Mouse (Mus musculus): Measurements from ENCODE around the gene Gtf2f2.
"Not testable (repeated sequence)": the region's sequence is repeated elsewhere in the genome, so short reads cannot be mapped to it uniquely, and the experiment has no call there.

Gene Gtf2f2

DNA sequence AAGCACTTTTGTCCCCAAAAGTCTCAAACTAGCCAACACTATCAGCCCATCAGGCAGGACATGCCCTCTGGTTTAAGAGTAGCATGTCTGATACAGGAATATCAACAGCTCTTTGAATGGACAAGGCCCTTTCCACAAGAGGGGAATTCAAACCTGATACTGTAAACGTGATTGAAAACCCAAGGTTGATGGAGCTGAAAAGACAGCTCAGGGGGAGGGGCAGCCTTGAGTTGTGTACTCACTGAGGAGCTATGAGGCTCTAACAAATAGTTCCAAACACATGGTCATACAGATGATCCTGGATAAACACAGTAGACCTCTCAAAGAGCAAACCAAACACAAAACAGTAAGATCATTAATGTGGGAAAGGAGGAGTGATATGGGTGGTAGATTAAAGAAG is 12.6 kb downstream of the Gtf2f2 start:
- no peak for DNase-seq (ENCODE audit: low read depth in 1 of 2, low spot score in 2 of 2)

DNA sequence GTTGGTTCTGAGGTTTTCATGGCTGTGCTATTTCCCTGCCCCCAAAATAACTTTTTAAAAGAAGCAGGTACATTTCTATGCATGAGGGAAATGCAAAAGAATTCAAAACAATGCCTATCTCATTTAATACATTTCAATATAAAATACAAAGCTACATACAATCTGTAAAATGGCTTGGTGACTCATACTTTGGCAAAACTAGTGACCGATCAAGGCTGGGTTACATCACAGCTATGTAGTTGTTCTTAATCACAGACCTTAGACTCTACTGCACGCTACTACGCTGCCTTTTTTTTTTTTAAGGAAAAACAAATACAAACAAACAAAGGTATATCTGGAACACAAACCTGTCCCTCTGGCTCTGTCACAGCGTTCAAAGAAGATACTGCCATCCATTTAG is 18.3 kb downstream of the Gtf2f2 start:
- DNase-seq (ENCODE audit: low read depth in 1 of 2, low spot score in 2 of 2) = no peak

DNA sequence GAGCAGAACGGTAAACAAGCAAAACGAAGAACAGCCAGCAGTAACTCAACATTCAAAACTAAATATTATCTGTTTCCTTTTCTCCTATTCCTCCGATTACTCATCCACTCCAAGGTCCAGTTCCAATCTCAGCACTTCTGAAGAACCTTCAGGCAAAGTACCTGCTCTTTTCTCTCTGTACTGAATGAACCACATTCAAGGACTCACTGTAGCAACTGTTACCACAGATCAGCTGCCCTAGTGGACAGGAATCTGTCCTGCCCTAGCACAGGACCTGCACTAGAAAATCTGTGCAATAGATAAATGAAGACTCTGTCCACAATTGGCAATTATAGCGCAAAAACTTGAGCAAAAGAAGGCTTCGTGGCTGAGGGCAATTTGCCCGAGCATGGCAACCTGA is 19.7 kb downstream of the Gtf2f2 start:
- no peak for DNase-seq (ENCODE audit: low read depth in 1 of 2, low spot score in 2 of 2)

DNA sequence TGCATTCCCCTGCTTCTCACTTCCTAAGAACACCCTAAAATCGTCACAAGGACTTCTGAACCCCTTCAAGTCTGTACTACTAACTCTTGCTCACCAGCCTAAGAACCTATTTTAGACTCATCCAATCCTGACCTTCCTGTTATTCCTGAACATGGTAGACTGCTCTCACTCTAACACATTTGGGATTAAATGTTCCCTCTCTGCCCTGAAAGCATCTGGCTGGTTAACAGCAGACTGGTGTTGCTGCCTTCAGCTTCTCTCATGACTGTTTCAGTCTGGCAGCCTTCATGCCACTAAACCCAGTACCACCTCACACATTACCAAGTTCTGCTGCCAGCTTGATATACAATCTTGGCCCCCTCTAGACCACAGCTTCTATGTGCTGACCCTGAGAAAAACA is 21.5 kb downstream of the Gtf2f2 start:
- no peak for DNase-seq (ENCODE audit: low read depth in 1 of 2, low spot score in 2 of 2)

DNA sequence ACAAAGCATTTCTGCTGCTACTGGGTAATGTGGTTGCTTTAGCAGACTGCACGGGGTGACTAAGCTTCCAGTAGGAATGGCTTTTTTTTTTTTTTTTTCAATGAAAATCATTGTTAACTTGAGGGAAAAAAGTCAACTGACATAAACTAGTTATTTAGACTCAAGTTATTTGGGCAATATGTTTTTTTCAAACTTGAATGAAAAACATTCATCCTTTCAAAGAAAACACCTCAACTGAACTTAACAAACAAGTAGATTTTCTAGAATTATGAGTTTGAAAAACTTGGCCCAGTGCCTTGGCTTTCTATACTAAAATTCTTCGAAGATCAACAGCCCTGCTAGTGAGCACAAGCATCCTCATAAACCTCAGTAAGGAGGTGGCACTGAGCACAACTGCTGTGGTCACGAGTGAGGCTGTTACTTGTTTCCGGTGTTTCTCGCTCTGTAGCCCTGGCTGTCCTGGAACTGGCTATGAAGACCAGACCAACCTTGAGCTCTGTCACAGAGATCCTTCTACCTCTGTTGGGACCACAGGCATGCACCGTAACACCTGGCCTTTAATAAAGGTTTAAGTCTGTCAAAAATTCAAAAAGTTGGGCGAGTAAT is 23.7 kb downstream of the Gtf2f2 start:
- DNase-seq (ENCODE audit: low read depth in 1 of 2, low spot score in 2 of 2) = no peak

DNA sequence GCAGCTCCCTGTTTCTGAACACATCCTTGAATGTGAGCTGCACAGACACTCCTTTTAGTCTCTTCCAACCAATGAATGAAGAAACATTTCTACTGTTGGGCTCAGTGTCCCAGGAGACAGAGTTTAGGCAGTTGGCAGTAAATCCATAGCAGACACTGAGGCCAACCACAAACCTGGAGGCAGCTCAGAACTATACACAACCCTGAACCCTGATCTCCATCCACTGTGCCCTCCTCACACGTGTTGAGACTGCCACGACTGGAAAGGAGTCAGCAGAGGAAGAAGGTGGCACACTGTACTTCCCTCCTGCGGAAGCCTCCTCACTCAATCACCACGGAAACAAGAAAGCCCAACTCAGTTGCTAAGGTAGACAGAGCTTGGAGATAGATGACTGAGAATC is 25.6 kb downstream of the Gtf2f2 start:
- DNase-seq (ENCODE audit: low read depth in 1 of 2, low spot score in 2 of 2) = no peak

DNA sequence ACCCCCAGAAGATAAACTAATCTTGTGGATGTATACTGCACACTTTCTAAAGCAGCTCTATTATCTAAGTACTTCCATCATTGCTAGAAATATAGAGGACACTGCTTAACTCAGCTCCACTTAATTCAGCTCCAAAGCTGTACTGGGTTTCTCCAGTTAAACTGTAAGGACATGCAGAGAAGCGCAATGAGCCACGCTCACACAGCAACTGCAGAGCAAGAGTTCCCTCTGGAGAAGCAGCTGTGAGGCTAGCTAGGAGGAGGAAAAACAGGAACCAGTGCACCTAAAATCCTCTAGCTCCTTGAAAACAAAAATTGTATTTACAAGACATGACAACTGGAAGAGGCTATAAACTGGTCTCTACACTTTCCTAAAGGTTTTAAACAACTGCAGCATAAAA is 26.8 kb downstream of the Gtf2f2 start:
- no peak for DNase-seq (ENCODE audit: low read depth in 1 of 2, low spot score in 2 of 2)

DNA sequence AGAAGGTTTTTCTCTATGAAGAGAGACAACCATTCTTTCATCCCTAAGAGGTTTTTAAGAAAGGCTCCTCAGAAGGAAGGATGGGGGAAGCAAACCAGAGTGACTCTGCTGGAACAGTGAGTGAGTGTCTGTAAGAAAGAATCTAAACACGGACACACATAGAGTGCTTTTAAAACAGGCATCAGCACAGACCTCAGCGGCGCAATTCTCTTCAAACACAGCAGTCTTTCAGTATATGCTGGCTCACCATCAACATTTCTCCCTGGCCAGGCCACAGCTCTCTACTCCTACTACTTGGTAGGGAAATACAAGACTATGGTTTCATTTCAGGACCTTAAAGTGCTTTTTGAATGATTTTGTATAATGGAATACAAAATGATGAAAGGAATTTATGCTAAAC is 29.4 kb downstream of the Gtf2f2 start:
- no peak for DNase-seq (ENCODE audit: low read depth in 1 of 2, low spot score in 2 of 2)

DNA sequence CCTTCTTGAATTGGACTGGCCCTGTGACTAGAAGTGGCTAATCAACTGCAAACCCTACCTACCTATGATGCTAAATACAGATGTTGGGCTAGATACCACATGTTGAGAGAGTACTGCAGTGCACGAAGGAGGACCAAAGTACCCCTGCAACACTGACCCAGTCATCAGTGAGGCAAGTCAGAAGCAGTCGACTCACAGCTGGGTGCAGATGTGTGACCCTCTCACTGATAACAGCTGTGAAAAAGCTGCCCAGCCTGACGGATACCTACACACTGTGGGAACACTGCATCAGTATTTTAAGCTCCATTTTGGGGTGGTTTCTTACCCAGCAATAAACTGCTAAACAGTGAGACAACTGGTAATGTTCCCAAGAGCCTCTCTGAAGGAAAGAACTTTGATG is 34.6 kb downstream of the Gtf2f2 start:
- DNase-seq (ENCODE audit: low read depth in 1 of 2, low spot score in 2 of 2) = no peak

DNA sequence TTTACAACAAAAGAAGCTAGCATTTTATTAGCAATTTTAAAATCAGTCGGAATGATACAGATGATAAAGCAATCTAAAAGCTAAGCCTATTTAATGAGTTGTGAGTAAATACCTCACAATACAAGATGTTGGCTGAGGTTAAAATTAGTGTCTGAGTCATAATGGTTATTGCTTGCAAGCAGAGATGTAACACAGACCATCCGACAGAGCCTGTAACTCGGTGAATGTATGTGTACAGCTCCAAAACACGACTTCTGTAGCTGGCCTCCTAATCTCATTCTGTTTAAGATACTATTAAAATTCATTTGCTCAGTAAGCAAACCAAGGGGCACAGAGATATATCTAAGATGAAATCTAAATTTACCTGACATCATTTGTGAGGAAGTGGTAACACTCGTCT is 43.4 kb downstream of the Gtf2f2 start:
- no peak for DNase-seq (ENCODE audit: low read depth in 1 of 2, low spot score in 2 of 2)

DNA sequence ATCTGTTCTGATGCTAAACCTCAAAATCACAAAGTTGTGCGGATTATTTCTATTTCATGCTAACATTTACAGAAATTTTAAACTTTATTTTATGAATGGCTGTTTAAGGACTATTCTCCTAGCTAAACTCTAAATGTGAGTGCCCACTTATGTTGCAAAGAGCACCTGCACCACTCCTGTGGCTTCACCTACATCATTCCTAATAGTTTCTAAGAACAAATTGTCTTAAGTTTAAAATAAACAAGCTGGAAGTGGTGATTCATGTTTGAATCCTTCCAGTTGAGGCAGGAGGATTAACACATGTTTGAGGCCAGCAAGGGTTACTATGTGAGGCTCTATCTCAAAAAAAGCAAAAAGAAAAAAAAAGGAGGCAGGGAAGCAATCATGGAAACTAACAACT is 46.2 kb downstream of the Gtf2f2 start:
- no peak for DNase-seq (ENCODE audit: low read depth in 1 of 2, low spot score in 2 of 2)

DNA sequence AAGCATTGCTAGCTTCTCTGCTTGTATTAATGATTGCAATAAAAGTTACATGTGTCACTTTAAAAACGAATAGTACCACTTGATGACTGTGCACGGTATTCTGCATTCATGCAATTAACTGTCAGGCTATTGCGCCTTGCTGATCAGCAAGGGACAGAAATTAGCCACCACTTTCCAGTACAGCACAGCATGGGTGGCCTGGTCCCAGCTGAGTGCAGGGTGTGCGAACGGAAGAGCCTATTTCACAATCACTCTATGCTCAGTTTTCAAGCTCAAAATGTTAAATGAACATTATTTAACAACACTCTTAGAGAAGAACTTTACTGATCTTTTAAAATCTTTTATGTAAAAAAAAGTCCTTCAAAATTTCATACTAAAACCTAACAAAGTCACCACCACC is 46.7 kb downstream of the Gtf2f2 start:
- DNase-seq (ENCODE audit: low read depth in 1 of 2, low spot score in 2 of 2) = no peak

DNA sequence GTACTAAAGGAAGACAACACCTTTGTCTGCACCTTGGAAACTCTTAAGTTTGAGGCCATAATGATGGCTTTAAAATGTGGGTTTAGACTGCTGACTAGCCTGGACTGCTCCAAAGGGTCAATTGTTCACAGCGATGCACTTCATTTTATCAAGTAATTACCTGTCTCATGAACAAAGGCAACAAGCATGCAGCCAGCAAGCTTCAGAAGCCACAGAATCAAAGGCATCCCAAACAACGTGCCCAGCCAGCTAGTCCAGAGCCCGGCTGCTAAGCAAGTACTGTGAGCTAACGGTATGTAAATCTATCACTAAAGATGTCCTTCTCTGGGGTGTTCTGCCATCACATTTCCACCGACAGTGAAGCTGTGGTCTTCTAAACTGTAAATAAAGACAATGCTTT is 47.5 kb downstream of the Gtf2f2 start:
- no peak for DNase-seq (ENCODE audit: low read depth in 1 of 2, low spot score in 2 of 2)

DNA sequence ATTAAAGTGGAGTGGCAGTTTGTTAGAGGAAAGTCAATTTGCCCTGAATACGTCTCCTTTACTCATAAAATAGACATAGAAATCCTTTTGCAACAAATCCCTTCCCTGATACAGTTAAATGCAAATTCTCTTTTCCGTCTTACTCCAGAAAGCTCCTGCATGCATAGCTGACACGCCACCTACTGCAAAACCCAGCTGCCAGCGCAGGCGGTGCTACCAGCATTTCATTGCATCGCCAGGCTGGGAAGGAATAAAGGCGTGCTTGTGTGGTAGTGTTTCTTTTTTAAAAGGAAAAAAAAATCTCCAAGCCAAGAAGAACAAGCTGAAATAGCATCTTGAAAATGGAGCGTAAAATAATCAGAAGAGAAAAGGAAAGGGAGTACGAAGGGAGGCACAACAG is 48.4 kb downstream of the Gtf2f2 start:
- no peak for DNase-seq (ENCODE audit: low read depth in 1 of 2, low spot score in 2 of 2)

DNA sequence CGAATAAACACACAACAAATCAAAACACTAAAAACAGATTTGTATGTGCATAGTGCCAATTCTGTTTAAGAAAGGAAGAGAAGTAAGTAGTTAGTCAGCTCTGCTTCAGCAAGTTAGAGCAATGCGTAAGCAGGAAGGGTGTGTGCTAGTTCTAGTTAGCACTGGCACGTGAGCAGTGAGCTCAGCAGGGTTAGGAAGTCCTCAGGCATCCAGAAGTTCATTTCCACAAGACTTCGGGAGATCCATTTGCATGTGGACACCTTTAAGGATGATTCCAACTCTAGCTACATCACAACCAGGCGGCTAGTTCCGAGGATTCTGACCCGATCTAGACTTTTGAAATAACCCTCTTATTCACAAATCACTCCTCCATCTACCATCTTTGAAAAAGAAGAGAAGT is 55.9 kb downstream of the Gtf2f2 start, which contains the start of gene Kctd4:
Gene Kctd4 (plus strand): TSS at position 244 of the 400 bp plus-strand sequence.
- no peak for DNase-seq (ENCODE audit: low read depth in 1 of 2, low spot score in 2 of 2)

DNA sequence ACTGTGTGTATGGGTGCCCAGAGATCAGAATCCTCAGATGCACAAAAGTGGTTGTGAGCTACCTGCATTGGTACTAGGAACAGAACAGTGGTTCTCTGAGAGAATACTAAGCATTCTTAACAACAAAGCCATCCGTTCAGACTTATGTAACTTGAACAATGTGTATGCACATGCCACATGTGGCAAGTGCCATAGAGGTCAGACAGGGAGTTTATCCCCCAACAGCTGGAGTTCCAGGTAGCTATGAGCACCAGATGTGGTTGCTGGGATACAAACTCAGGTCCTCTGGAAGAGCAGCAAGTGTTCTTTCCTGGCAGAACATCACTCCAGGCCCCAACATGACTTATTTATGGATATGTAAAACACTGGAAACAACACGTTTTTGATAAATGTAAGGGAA is 57.7 kb downstream of the Gtf2f2 start:
- DNase-seq (ENCODE audit: low read depth in 1 of 2, low spot score in 2 of 2) = no peak

DNA sequence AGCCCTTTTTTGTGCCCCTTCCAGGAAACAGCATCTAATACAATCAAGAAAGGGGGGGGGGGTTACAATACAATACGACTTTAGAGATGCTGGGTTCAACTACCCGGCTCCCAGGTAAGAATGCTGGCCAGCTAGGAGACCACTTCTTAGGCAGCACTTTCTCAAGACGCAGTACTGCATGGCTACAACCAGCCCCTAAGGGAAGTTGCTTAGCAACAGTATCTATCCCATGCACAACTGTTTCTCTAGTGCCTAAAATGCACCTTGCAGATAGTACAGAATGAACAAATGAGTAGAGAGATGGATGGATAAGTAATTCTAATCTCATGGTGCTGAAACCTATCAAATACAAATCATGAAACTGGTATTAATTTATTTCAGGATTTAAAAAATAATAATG is 63.0 kb downstream of the Gtf2f2 start:
- DNase-seq (ENCODE audit: low read depth in 1 of 2, low spot score in 2 of 2) = no peak

DNA sequence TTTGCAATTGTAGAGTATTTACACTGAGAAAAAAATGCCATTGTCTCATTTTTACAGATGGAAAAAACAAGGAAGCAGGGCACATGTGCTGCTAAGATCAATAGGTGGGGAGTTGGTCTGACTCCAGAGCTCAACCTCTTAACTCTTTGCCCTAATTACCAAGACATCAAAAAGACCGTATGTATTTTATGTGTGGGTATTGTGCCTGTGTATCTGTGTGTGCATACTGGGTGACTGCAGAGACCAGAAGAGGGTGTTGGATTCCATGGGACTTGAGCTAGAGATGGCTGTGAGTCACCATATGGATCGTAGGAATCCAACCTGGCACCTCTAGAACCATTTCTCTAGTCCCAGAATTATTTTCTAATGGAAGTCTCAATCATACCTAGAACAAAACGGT is 68.3 kb downstream of the Gtf2f2 start:
- no peak for DNase-seq (ENCODE audit: low read depth in 1 of 2, low spot score in 2 of 2)

DNA sequence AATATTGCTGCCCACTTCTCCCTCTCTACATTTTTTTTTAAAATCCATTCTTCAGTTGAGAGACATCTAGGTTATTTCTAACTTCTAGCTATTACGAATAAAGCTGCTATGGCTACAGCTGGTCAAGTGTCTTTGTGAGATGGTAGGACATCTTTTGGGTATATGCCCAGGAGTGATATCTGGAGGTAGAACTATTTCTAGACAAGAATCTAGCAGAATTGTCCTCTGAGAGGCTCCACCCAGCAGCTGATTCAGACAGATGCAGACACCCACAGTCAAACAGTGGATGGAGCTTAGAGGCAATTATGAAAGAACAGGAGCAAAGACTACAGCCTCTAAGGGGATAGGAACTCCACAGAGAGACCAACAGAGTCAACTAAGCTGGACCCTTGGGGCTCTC is 69.2 kb downstream of the Gtf2f2 start:
- no peak for DNase-seq (ENCODE audit: low read depth in 1 of 2, low spot score in 2 of 2)

DNA sequence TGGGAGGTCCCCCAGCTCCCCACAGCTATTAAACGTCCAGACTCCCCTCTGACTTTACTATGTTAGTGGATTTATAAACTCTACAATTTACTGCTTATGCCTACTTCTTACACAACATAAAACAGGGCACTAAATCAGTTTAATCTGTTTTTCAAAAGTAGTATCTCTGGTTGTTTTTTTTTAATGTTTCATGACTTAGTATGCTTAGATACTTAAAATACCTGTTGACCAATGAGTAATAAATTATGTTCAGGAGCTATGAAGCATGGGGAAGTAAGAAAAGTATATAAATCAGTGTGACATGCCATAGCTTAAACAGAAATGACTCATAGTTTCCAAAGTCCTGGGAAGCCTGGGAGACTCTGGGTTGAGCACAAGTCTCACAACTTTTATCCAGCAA is 73.0 kb downstream of the Gtf2f2 start:
- DNase-seq (ENCODE audit: low read depth in 1 of 2, low spot score in 2 of 2) = no peak

DNA sequence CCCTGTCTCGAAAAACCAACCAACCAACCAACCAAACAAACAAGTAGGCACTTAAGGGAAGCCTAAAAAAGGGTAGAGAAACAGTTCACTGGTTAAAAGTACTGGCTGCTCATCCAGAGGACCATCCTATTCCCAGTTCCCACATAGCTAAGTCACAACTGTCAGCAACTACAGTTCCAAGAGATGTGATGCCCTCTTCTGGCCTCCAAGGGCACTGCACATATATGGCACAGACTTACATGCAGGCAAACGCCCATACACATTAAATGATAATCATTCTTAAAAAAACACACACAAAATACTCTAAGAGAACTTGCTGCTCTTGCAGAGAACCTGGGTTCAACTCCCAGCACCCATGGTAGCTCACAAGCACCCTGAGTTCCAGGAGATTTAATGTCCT is 76.3 kb downstream of the Gtf2f2 start:
- DNase-seq (ENCODE audit: low read depth in 1 of 2, low spot score in 2 of 2) = no peak

DNA sequence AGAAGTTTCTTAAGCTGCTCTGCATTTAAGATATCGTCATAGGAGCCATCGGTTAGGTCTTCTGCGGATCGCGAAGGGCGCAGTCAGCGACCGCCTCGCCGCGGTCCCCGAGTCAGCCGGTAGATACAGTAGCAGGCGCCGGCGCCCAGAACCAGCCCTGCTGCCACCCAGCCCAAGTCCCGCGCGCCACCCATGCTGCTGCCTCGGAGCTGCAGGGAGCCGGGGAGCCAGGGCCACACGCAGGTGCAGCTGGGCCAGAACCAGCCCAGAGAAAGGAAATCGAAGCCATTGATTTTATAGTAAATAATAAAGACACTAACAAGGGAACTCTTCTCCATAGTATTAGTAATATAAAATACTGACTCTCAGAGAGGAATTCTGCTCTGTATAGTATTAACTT is 79.4 kb downstream of the Gtf2f2 start:
- no peak for DNase-seq (ENCODE audit: low read depth in 1 of 2, low spot score in 2 of 2)

DNA sequence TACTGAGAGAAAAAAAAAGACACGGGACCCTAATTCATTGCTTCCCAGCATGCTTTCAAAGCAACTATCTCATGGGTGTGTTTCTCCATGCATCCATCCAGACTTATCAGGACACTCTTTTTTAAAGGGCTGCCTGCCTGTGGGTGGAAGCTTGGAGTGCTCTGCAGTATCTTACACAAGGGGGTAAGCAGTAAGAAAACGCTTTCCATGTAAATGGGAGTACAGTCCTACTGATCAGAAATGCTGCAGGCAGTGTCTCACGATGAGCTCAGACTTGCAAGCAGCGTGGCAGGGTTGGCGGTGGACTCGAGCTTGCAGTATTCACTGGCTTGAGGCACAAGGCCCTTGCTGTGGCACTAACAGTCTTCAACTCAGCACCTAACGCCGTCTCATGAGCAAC is 81.0 kb downstream of the Gtf2f2 start:
- DNase-seq (ENCODE audit: low read depth in 1 of 2, low spot score in 2 of 2) = not testable (repeated sequence)
